ENCODE assay signal across 16 mouse cellular contexts in genomic region chr11:20663580-20664198, GRCm38 (mm10).
DNase-seq lines count a peak whose midpoint lies in the region; ATAC-seq and TF ChIP-seq lines count a peak whose summit lies in the region.
"Had no signal": no experiment of that assay in that cellular context is flagged by ENCODE, and none has a peak within 500 bp of the region (broad histone marks: within the 10 kb centered on the region; RNA-seq: fewer than 3 reads in every experiment).

No protein-coding gene starts in this region.

- H3K4me2 ChIP-seq in midbrain, postnatal 0 days (ENCODE audit: low read depth, low read length, poor library complexity, severe bottlenecking): no peak overlapping the region
- H3K4me2 ChIP-seq in embryonic facial prominence, embryonic 15.5 days (replicated peaks): no peak overlapping the region
- H3K4me2 ChIP-seq in hindbrain, embryonic 11.5 days (replicated peaks; ENCODE audit: low read depth, low read length): no peak overlapping the region
- H3K4me2 ChIP-seq in midbrain, embryonic 13.5 days (replicated peaks): no peak overlapping the region
- H3K4me2 ChIP-seq: heart, embryonic 13.5 days; hindbrain, embryonic 15.5 days; kidney, embryonic 15.5 days; lung, embryonic 14.5 days had no signal

- DNase-seq in midbrain, embryonic 10.5 days (ENCODE audit: low spot score): peak; percentile 85
- no peak for DNase-seq in midbrain, postnatal 0 days (ENCODE audit: low spot score)
- peak; percentile 33 for DNase-seq in hindbrain, embryonic 11.5 days (ENCODE audit: low spot score)
- no peak for DNase-seq in adrenal gland, adult 2 months
- DNase-seq in yolk sac, embryonic 10.5 days (ENCODE audit: low spot score): no peak
- DNase-seq in spleen, adult 12 weeks (ENCODE audit: low spot score): no peak
- DNase-seq: adrenal gland, postnatal 14 days; cerebellum, postnatal 14 days; gastrocnemius, postnatal 36 days; liver; lung, embryonic 14.5 days had no signal

- no peak overlapping the region for H3K9ac ChIP-seq in midbrain, postnatal 0 days (replicated peaks; ENCODE audit: low read length, poor library complexity, severe bottlenecking)
- no peak overlapping the region for H3K9ac ChIP-seq in embryonic facial prominence, embryonic 15.5 days
- H3K9ac ChIP-seq in hindbrain, embryonic 11.5 days (ENCODE audit: low read depth, low read length): 0 out of 2 replicates have a peak overlapping the region, but pooled peaks have one; percentile 16
- 0 out of 2 replicates have a peak overlapping the region, but pooled peaks have one; percentile 36 for H3K9ac ChIP-seq in midbrain, embryonic 13.5 days (replicated peaks)
- H3K9ac ChIP-seq: heart, embryonic 13.5 days; hindbrain, embryonic 15.5 days; kidney, embryonic 15.5 days; lung, embryonic 14.5 days had no signal

- H3K27ac ChIP-seq in midbrain, embryonic 10.5 days (replicated peaks): peak overlapping the region; percentile 94
- H3K27ac ChIP-seq in midbrain, postnatal 0 days (ENCODE audit: low read depth, low read length): no peak overlapping the region
- no peak overlapping the region for H3K27ac ChIP-seq in embryonic facial prominence, embryonic 15.5 days (replicated peaks)
- H3K27ac ChIP-seq in hindbrain, embryonic 11.5 days (ENCODE audit: low read depth, low read length): no peak overlapping the region
- H3K27ac ChIP-seq in midbrain, embryonic 13.5 days: peak overlapping the region; percentile 68
- H3K27ac ChIP-seq: heart, embryonic 13.5 days; hindbrain, embryonic 15.5 days; kidney, embryonic 15.5 days had no signal

- no peaks in the 10 kb centered on the region for H3K36me3 ChIP-seq in midbrain, embryonic 10.5 days
- no peaks in the 10 kb centered on the region for H3K36me3 ChIP-seq in midbrain, postnatal 0 days (ENCODE audit: insufficient read depth, low read length)
- H3K36me3 ChIP-seq in embryonic facial prominence, embryonic 15.5 days: no peaks in the 10 kb centered on the region
- H3K36me3 ChIP-seq in hindbrain, embryonic 11.5 days (ENCODE audit: control insufficient read depth, insufficient read depth, low read length): no peaks in the 10 kb centered on the region
- H3K36me3 ChIP-seq in midbrain, embryonic 13.5 days: no peaks in the 10 kb centered on the region
- H3K36me3 ChIP-seq: heart, embryonic 13.5 days; hindbrain, embryonic 15.5 days; kidney, embryonic 15.5 days had no signal

- no peak for TF ChIP-seq CTCF in midbrain, postnatal 0 days (IDR thresholded peaks at IDR 0.05)

- H3K4me3 ChIP-seq in midbrain, embryonic 10.5 days: peak overlapping the region; percentile 29; the same call in 1 of the 2 replicates
- H3K4me3 ChIP-seq in midbrain, postnatal 0 days (ENCODE audit: low read depth, low read length): no peak overlapping the region
- no peak overlapping the region for H3K4me3 ChIP-seq in embryonic facial prominence, embryonic 15.5 days (replicated peaks)
- H3K4me3 ChIP-seq in hindbrain, embryonic 11.5 days (ENCODE audit: low read depth, low read length): no peak overlapping the region
- H3K4me3 ChIP-seq in midbrain, embryonic 13.5 days (replicated peaks): no peak overlapping the region
- H3K4me3 ChIP-seq: heart, embryonic 13.5 days; hindbrain, embryonic 15.5 days; kidney, embryonic 15.5 days had no signal

- H3K9me3 ChIP-seq in midbrain, embryonic 10.5 days (replicated peaks): no peaks in the 10 kb centered on the region
- no peaks in the 10 kb centered on the region for H3K9me3 ChIP-seq in midbrain, postnatal 0 days (ENCODE audit: low read length)
- no peaks in the 10 kb centered on the region for H3K9me3 ChIP-seq in embryonic facial prominence, embryonic 15.5 days (replicated peaks)
- no peaks in the 10 kb centered on the region for H3K9me3 ChIP-seq in hindbrain, embryonic 11.5 days (ENCODE audit: control insufficient read depth, low read length)
- H3K9me3 ChIP-seq in midbrain, embryonic 13.5 days: no peaks in the 10 kb centered on the region
- H3K9me3 ChIP-seq: heart, embryonic 13.5 days; hindbrain, embryonic 15.5 days; kidney, embryonic 15.5 days had no signal

- WGBS in midbrain, embryonic 10.5 days: 16% methylated on average over 5 of the region's 5 CpGs
- 14% methylated on average over 5 of the region's 5 CpGs for WGBS in midbrain, postnatal 0 days
- 37% methylated on average over 5 of the region's 5 CpGs for WGBS in embryonic facial prominence, embryonic 15.5 days
- 31% methylated on average over 5 of the region's 5 CpGs for WGBS in hindbrain, embryonic 11.5 days
- 5% methylated on average over 5 of the region's 5 CpGs for WGBS in midbrain, embryonic 13.5 days

- peaks cover 60% of the 10 kb centered on the region for H3K4me1 ChIP-seq in midbrain, embryonic 10.5 days
- H3K4me1 ChIP-seq in midbrain, postnatal 0 days (ENCODE audit: insufficient read depth, low read length): no peaks in the 10 kb centered on the region
- H3K4me1 ChIP-seq in embryonic facial prominence, embryonic 15.5 days: peaks cover 14% of the 10 kb centered on the region; the same call in 1 of the 2 replicates
- no peaks in the 10 kb centered on the region for H3K4me1 ChIP-seq in hindbrain, embryonic 11.5 days (replicated peaks; ENCODE audit: control insufficient read depth, insufficient read depth, low read length)
- peaks cover 33% of the 10 kb centered on the region for H3K4me1 ChIP-seq in midbrain, embryonic 13.5 days (replicated peaks)

- no peaks in the 10 kb centered on the region for H3K27me3 ChIP-seq in midbrain, embryonic 10.5 days (ENCODE audit: low read depth, poor library complexity, severe bottlenecking)
- no peaks in the 10 kb centered on the region for H3K27me3 ChIP-seq in midbrain, postnatal 0 days (ENCODE audit: insufficient read depth, low read length)
- no peaks in the 10 kb centered on the region for H3K27me3 ChIP-seq in embryonic facial prominence, embryonic 15.5 days
- no peaks in the 10 kb centered on the region for H3K27me3 ChIP-seq in hindbrain, embryonic 11.5 days (ENCODE audit: control insufficient read depth, insufficient read depth, low read length)
- H3K27me3 ChIP-seq in midbrain, embryonic 13.5 days: no peaks in the 10 kb centered on the region
- H3K27me3 ChIP-seq: heart, embryonic 13.5 days; hindbrain, embryonic 15.5 days; kidney, embryonic 15.5 days had no signal

- ATAC-seq in midbrain, postnatal 0 days (ENCODE audit: low FRiP score): no peak
- peak; percentile 35; the same call in 1 of the 2 replicates for ATAC-seq in embryonic facial prominence, embryonic 15.5 days (ENCODE audit: insufficient number of reproducible peaks, low FRiP score, low TSS enrichment, low read depth)
- ATAC-seq in hindbrain, embryonic 11.5 days (ENCODE audit: low FRiP score): no peak
- ATAC-seq in midbrain, embryonic 13.5 days: peak; percentile 51

Comparison
In these comparisons a context has a peak if more than half of its experiments do, and no peak if none do; other contexts are left out.
1. DNase-seq: peak in midbrain, embryonic 10.5 days (single experiment) and hindbrain, embryonic 11.5 days (single experiment); none in midbrain, postnatal 0 days (single experiment), adrenal gland, adult 2 months (single experiment), yolk sac, embryonic 10.5 days (single experiment) and spleen, adult 12 weeks (single experiment).
2. H3K27ac ChIP-seq: peak in midbrain, embryonic 10.5 days (single experiment) and midbrain, embryonic 13.5 days (single experiment); none in midbrain, postnatal 0 days (single experiment), embryonic facial prominence, embryonic 15.5 days (single experiment) and hindbrain, embryonic 11.5 days (single experiment).
3. ATAC-seq: peak in embryonic facial prominence, embryonic 15.5 days (single experiment) and midbrain, embryonic 13.5 days (single experiment); none in midbrain, postnatal 0 days (single experiment) and hindbrain, embryonic 11.5 days (single experiment).
4. H3K9ac ChIP-seq: peak in hindbrain, embryonic 11.5 days (single experiment) and midbrain, embryonic 13.5 days (single experiment); none in midbrain, postnatal 0 days (single experiment) and embryonic facial prominence, embryonic 15.5 days (single experiment).